Mouse (Mus musculus) olfactory bulb, adult 2 months (tissue): Measurements from ENCODE around the gene Ralgapb.

Experiments used
- CTCF ChIP-seq: fragments of 200-500 bp; IDR thresholded peaks from 2 replicates; pipeline ENCODE4 v1.5.1; 2012; ENCODE audit warnings: low read depth, mild to moderate bottlenecking, low read length, moderate library complexity; ENCODE audit not compliant: insufficient read depth
- POLR2A ChIP-seq: fragments of 200-500 bp; IDR thresholded peaks from 2 replicates; pipeline ENCODE4 v1.6.1; 2012; ENCODE audit warnings: mild to moderate bottlenecking, low read depth, low read length, moderate library complexity; ENCODE audit not compliant: insufficient read depth

DNA sequence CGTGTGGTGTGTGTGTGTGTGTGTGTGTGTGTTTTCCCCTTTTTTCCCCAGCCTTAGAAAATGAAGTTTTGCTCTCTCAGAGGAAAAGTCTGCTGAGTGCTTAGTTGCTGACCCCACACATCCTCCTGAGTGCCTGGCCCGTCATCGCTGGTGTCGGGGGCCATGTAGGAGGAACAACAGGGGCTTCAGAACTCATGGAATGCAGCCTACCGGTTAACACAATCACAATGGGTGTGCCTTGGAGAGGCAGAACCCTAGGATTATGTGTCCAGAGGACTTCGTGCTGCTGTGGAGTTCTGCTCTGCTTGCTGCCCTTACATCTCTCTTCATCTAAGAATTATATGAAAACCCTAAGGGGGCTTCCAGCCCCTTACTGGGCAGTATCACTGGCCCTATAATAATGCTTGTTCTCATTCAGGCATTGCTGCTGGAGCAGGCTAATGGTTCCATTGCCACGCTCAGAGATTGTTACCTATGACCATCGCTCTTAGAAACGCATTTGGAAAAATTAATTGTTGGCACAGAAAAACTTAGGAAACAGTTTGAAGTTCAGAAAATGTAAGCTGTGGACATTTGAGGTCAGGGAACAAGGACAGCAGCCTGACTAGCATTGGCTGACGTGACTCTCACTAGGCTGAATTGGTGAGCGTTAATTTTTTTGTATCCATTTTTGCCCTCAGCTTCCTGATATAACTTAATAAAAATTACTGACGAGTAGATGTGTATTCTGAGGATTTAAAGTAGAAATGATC lies 44.4 kb upstream of the Ralgapb start:
- TF ChIP-seq CTCF (no peak), POLR2A (no peak)
